Mouse (Mus musculus): ENCODE results near the gene Cyp4a12b.
"Not testable (repeated sequence)": the region's sequence is repeated elsewhere in the genome, so short reads cannot be mapped to it uniquely, and the experiment has no call there.

GRCm38 (mm10) chr4:115368067-115368466 lies 43.4 kb upstream of the Cyp4a12b start:
- not testable (repeated sequence) for TF ChIP-seq CTCF, EP300 (IDR thresholded peaks at IDR 0.05)
